Mouse (Mus musculus) G1E (cell line): ENCODE data around the gene Larp4.

Experiments
- CTCF ChIP-seq: IDR thresholded peaks from 2 replicates; pipeline ENCODE4 v1.5.1; 2012; ENCODE audit warnings: low read depth, low read length, inconsistent platforms, mixed read lengths
- GATA1 ChIP-seq: IDR thresholded peaks from 2 replicates; pipeline ENCODE4 v1.6.1; 2012; ENCODE audit warnings: borderline replicate concordance, low read length, inconsistent platforms, mixed read lengths
- POLR2AphosphoS5 ChIP-seq: IDR thresholded peaks from 2 replicates; pipeline ENCODE4 v1.6.1; 2012; ENCODE audit warnings: low read depth, low read length, inconsistent platforms; ENCODE audit not compliant: insufficient replicate concordance
- TAL1 ChIP-seq: conservative IDR thresholded peaks from 2 replicates; pipeline ENCODE4 v1.6.1; 2012; ENCODE audit warnings: low read depth, low read length, inconsistent platforms, mixed read lengths

DNA sequence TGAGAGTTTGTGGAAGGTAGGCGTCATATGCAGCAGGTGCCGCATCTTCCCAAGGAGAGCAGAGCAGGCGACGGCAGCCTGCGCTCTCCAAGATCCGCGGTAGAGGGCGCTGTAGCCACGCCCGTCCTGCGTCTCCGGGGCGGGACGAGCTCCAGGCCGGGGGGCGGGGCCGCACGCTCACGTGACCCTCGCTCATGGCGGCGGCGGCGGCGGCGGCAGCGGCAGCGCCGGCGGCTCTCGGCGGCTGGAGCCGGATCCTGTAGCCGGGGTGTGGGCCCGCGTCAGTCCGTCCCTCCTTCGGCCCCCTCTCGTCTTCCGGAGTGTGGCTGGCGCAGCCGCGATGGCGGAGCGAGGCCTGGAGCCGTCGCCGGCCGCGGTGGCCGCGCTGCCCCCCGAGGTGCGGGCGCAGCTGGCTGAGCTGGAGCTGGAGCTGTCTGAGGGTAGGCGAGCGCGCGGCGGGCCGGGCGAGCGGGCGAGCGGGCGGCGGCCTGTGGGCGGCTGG is 68.7 kb downstream of the Larp4 start, which contains the start of gene Dip2b:
- TF ChIP-seq GATA1 (no peak), TAL1 (no peak), CTCF (peak; percentile 89), POLR2AphosphoS5 (no peak)
